Mouse (Mus musculus): Measurements from ENCODE around the gene Areg.

- TF ChIP-seq CTCF (IDR thresholded peaks at IDR 0.05; ENCODE audit: borderline replicate concordance, control insufficient read depth, extremely low read depth, insufficient read depth, low read length, poor library complexity) (peak; percentile 20; the same call in 1 of the 2 replicates), POLR2A (IDR thresholded peaks at IDR 0.05; ENCODE audit: control insufficient read depth, extremely low read depth, insufficient read depth, low read length, poor library complexity) (no peak)
These were observed at the start of gene Areg for GRCm38 (mm10) chr5:91139446-91139873.
